Mouse (Mus musculus): ENCODE measurements at regions not wholly inside any gene's neighbourhood (a gene's known extent, or its start where the extent isn't known, plus 50 kb on each side); places are given as distances from the start of the nearest gene placed in this dataset.
"Not testable (repeated sequence)": the region's sequence is repeated elsewhere in the genome, so short reads cannot be mapped to it uniquely, and the experiment has no call there.

GRCm38 (mm10) chr13:99128979-99129378, 55.6 kb upstream of the Zfp366 start:
- no peak for ATAC-seq

- no peak for ATAC-seq
Observed at GRCm38 (mm10) chr13:99128284-99128691, 56.3 kb upstream of the Zfp366 start.

- no peak for ATAC-seq
Observed at GRCm38 (mm10) chr13:99127716-99128115, 56.9 kb upstream of the Zfp366 start.

- not testable (repeated sequence) for ATAC-seq
Observed at GRCm38 (mm10) chr13:99126971-99127370, 57.7 kb upstream of the Zfp366 start.

GRCm38 (mm10) chr13:99126538-99126937, 58.1 kb upstream of the Zfp366 start:
- no peak for ATAC-seq

- ATAC-seq = no peak
Observed at GRCm38 (mm10) chr13:99125946-99126345, 58.7 kb upstream of the Zfp366 start.

GRCm38 (mm10) chr13:99124894-99125570, 59.6 kb upstream of the Zfp366 start:
- ATAC-seq = no peak

- no peak for ATAC-seq
Observed at GRCm38 (mm10) chr13:99124141-99124540, 60.5 kb upstream of the Zfp366 start.

- ATAC-seq = no peak
Observed at GRCm38 (mm10) chr13:99123476-99124140, 61.0 kb upstream of the Zfp366 start.

GRCm38 (mm10) chr13:99122539-99122938, 62.1 kb upstream of the Zfp366 start:
- ATAC-seq = not testable (repeated sequence)

- ATAC-seq = no peak
Observed at GRCm38 (mm10) chr13:99121096-99121495, 63.5 kb upstream of the Zfp366 start.

- no peak for ATAC-seq
Observed at GRCm38 (mm10) chr13:99119941-99120340, 64.7 kb upstream of the Zfp366 start.

GRCm38 (mm10) chr13:99118901-99119300, 65.7 kb upstream of the Zfp366 start:
- ATAC-seq = no peak

- no peak for ATAC-seq
Observed at GRCm38 (mm10) chr13:99115541-99115940, 69.1 kb upstream of the Zfp366 start.

GRCm38 (mm10) chr13:99114565-99114964, 70.1 kb upstream of the Zfp366 start:
- no peak for ATAC-seq

GRCm38 (mm10) chr13:99111736-99112386, 72.8 kb upstream of the Zfp366 start:
- ATAC-seq = no peak

GRCm38 (mm10) chr13:99107983-99108382, 76.6 kb upstream of the Zfp366 start:
- ATAC-seq = no peak

GRCm38 (mm10) chr13:99102089-99102681, 82.4 kb upstream of the Zfp366 start:
- no peak for ATAC-seq

- no peak for ATAC-seq
Observed at GRCm38 (mm10) chr13:99100430-99101409, 83.9 kb upstream of the Zfp366 start.

GRCm38 (mm10) chr13:99099794-99100429, 84.7 kb upstream of the Zfp366 start:
- ATAC-seq = no peak

GRCm38 (mm10) chr13:99099226-99099625, 85.4 kb upstream of the Zfp366 start:
- no peak for ATAC-seq
